8 mouse cellular contexts compared by ENCODE assay signal in the genomic region with DNA sequence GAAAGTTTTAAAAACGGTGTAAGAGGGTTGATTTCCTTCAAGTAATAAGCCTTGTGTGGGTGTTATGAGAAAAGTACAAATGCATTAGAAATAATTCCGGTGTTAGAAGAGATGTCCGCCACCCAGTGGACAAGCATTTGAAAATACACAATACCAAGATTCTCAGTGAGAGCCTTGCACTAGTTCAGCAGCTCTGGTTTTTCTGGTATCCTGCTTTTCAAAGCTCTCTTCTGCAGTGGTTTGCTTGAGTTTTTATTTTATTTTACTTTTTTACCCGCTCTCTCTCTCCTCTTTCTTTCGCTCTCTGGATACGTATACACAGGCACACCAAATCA. TPM values are rescaled to one million over a fixed set of nuclear protein-coding genes. Genes with fewer than 3 reads are reported as not detected.
A peak's percentile ranks its signal among the peaks of the same experiment; 100 is the strongest.
DNase-seq lines count a peak whose midpoint lies in the region; ATAC-seq and TF ChIP-seq lines count a peak whose summit lies in the region.

No protein-coding gene starts in this region.

- peak overlapping the region; percentile 88 for H3K4me3 ChIP-seq in cerebellum, adult 2 months (replicated peaks; ENCODE audit: insufficient read depth, low read depth, low read length)
- H3K4me3 ChIP-seq in forebrain, embryonic 15.5 days, result peak overlapping the region; percentile 66
- peak overlapping the region; percentile 80 for H3K4me3 ChIP-seq in liver, postnatal 0 days (ENCODE audit: low read depth, low read length)

- DNase-seq in cerebellum, adult 2 months, result no peak
- no peak for DNase-seq in cerebellum, adult 18-20 months
- no peak for DNase-seq in liver, postnatal 0 days
- no peak for DNase-seq in right cerebral cortex, adult 2 months (ENCODE audit: low spot score in 2 of 2)
- DNase-seq in thymus, adult 18-20 months, result no peak
- no peak for DNase-seq in thymus, postnatal 0 days (ENCODE audit: low spot score)

- no peaks in the 10 kb centered on the region for H3K36me3 ChIP-seq in forebrain, embryonic 15.5 days
- H3K36me3 ChIP-seq in liver, postnatal 0 days (replicated peaks; ENCODE audit: insufficient read depth, low read length), result no peaks in the 10 kb centered on the region

- no peak for TF ChIP-seq EP300 in liver, postnatal 0 days (IDR thresholded peaks at IDR 0.05; ENCODE audit: low read depth)

- H3K4me1 ChIP-seq in cerebellum, adult 2 months (ENCODE audit: control insufficient read depth, insufficient read depth, low read length), result no peaks in the 10 kb centered on the region
- H3K4me1 ChIP-seq in forebrain, embryonic 15.5 days, result peaks cover 7% of the 10 kb centered on the region
- H3K4me1 ChIP-seq in liver, postnatal 0 days (ENCODE audit: insufficient read depth), result no peaks in the 10 kb centered on the region

- no peak for TF ChIP-seq POLR2A in cerebellum, adult 2 months (IDR thresholded peaks at IDR 0.05; ENCODE audit: borderline replicate concordance, insufficient read depth, low read length)

- no peaks in the 10 kb centered on the region for H3K9me3 ChIP-seq in forebrain, embryonic 15.5 days
- no peaks in the 10 kb centered on the region for H3K9me3 ChIP-seq in liver, postnatal 0 days (ENCODE audit: low read length)

- peak; percentile 39; the same call in 1 of the 2 replicates for TF ChIP-seq CTCF in cerebellum, adult 2 months (IDR thresholded peaks at IDR 0.05; ENCODE audit: borderline replicate concordance, insufficient read depth, low read depth, low read length)
- peak; percentile 59 for TF ChIP-seq CTCF in liver, postnatal 0 days (IDR thresholded peaks at IDR 0.05; ENCODE audit: low read depth)

- peak; percentile 76 for ATAC-seq in CD4-positive, CD25-positive, alpha-beta regulatory T cell, adult 4 months
- peak; percentile 79 for ATAC-seq in forebrain, embryonic 15.5 days (replicated peaks)
- ATAC-seq in liver, postnatal 0 days, result peak; percentile 78

- H3K27me3 ChIP-seq in cerebellum, adult 2 months (ENCODE audit: control insufficient read depth, insufficient read depth, low read length), result no peaks in the 10 kb centered on the region
- H3K27me3 ChIP-seq in forebrain, embryonic 15.5 days, result no peaks in the 10 kb centered on the region
- H3K27me3 ChIP-seq in liver, postnatal 0 days (ENCODE audit: insufficient read depth, low read length), result no peaks in the 10 kb centered on the region

- peak overlapping the region; percentile 63 for H3K9ac ChIP-seq in forebrain, embryonic 15.5 days (replicated peaks)
- H3K9ac ChIP-seq in liver, postnatal 0 days (replicated peaks), result peak overlapping the region; percentile 79; the same call in 1 of the 2 replicates

- H3K4me2 ChIP-seq in forebrain, embryonic 15.5 days (replicated peaks), result peak overlapping the region; percentile 26
- peak overlapping the region; percentile 92 for H3K4me2 ChIP-seq in liver, postnatal 0 days (ENCODE audit: low read depth, low read length)

- WGBS in cerebellum, adult 2 months, result 17% methylated on average over 6 of the region's 6 CpGs
- 15% methylated on average over 6 of the region's 6 CpGs for WGBS in forebrain, embryonic 15.5 days
- whole genome bisulfite sequencing in liver, postnatal 0 days (ENCODE audit: insufficient replicate concordance), result 23% methylated on average over 6 of the region's 6 CpGs

- no peak overlapping the region for H3K27ac ChIP-seq in cerebellum, adult 2 months (ENCODE audit: insufficient read depth, low read length)
- peak overlapping the region; percentile 92 for H3K27ac ChIP-seq in forebrain, embryonic 15.5 days (replicated peaks)
- no peak overlapping the region for H3K27ac ChIP-seq in liver, postnatal 0 days (ENCODE audit: low read depth)

RNA-seq across cellular contexts. Expression of a gene that starts 0.3 kb away (rescaled TPM):
- 5.2 and 5.5 TPM in 2 replicates for polyA plus RNA-seq in cerebellum, adult 2 months (2012; rRNA removed)
- polyA plus RNA-seq in CD4-positive, CD25-positive, alpha-beta regulatory T cell, adult 4 months (2017; shearing (Covaris generic)), result 10 to 100 TPM; 12.8 to 13.3 TPM
- 7.1 and 7.7 TPM in 2 replicates for polyA plus RNA-seq in forebrain, embryonic 15.5 days (2015; fragmentation: Nextera tagmentation; extraction: Ambion mirVana)
- 0.78 and 0.93 TPM in 2 replicates for polyA plus RNA-seq in liver, postnatal 0 days (2015; fragmentation: Nextera tagmentation; extraction: Ambion mirVana)
- 3.2 and 3.6 TPM in 2 replicates for polyA plus RNA-seq in thymus, postnatal 0 days (2015; fragmentation: Nextera tagmentation; extraction: Ambion mirVana)
